Mouse (Mus musculus): Measurements from ENCODE around the gene E2f4. TPM values are rescaled to one million over a fixed set of nuclear protein-coding genes. Genes with fewer than 3 reads are reported as not detected.

The E2f4 gene
- polyA plus RNA-seq (2015; fragmentation: Nextera tagmentation; extraction: Ambion mirVana) = 80.4 and 83.1 TPM in 2 replicates

- H3K4me3 ChIP-seq (replicated peaks) = peak within 1 kb of the TSS; percentile 80
- ATAC-seq (ENCODE audit: insufficient read depth, low FRiP score, low read depth) = peak; percentile 86; the same call in 1 of the 2 replicates
- H3K4me2 ChIP-seq = peak within 1 kb of the TSS; percentile 72
- under 1% methylated on average over 58 of the region's 58 CpGs for WGBS
- no peaks in the 10 kb centered on the region for H3K9me3 ChIP-seq
- H3K36me3 ChIP-seq = peaks cover 21% of the 10 kb centered on the region
- peak within 1 kb of the TSS; percentile 49 for H3K27ac ChIP-seq
- H3K27me3 ChIP-seq (replicated peaks) = no peaks in the 10 kb centered on the region
- H3K9ac ChIP-seq = peak within 1 kb of the TSS; percentile 83
- H3K4me1 ChIP-seq = peaks cover 20% of the 10 kb centered on the region
These were observed at the start of gene E2f4 for GRCm38 (mm10) chr8:105297511-105298192. Gene E2f4, plus strand, starts transcription at chr8:105297663.

GRCm38 (mm10) chr8:105251954-105252353, 45.5 kb upstream of the E2f4 start:
- H3K4me2 ChIP-seq = no peak overlapping the region
- no peak overlapping the region for H3K4me3 ChIP-seq (replicated peaks)
- H3K4me1 ChIP-seq = peaks cover 14% of the 10 kb centered on the region
- WGBS = 92% methylated on average over 6 of the region's 6 CpGs
- peaks cover 26% of the 10 kb centered on the region for H3K36me3 ChIP-seq
- no peak for ATAC-seq (ENCODE audit: insufficient read depth, low FRiP score, low read depth)
- no peaks in the 10 kb centered on the region for H3K27me3 ChIP-seq (replicated peaks)
- H3K9me3 ChIP-seq = no peaks in the 10 kb centered on the region
- H3K9ac ChIP-seq = no peak overlapping the region
- no peak overlapping the region for H3K27ac ChIP-seq

DNA sequence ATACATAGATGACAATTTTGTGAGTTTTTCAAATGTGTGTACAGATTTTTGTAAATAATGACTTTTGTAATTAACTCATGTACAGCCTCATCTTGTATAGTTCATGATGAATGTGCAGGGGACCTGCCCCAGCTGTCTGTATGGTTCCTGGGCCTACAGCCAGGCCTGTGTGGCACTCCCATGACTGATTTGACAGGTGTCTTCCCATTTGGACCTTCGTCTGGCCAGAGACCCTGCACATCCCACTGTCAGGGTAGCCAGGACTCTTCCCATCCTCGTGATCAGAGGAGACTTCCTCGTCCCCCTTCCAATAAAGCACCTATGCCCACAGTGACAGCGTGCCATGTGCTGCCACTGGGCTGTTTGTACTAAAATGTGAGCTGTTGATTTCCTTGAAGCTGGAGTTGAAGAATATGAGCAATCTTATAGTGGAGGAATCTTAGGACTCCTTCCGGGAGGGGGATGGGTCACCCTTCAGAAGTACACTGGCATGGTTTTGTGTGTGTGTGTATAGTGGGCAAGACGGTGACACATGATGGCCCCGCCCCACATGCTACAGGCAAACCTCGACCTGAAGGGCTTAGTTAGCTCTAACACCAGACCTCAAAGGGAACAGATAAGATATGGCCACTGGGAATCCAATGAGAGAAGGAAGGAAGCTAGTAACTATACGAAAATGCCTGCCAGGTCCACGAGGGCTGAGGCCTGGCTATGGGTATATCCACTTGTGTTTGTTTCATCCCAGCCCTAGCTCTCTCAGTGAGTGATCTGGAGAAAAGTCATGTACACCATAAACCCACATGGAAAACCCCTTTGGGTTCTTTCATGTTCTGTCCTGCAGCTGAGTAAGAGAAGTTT, 44.6 kb upstream of the E2f4 start:
- Histone ChIP-seq H3K36me3 (peaks cover 26% of the 10 kb centered on the region), H3K9ac (no peak overlapping the region), H3K4me3 (replicated peaks) (no peak overlapping the region), H3K27ac (no peak overlapping the region), H3K4me1 (peaks cover 14% of the 10 kb centered on the region), H3K27me3 (replicated peaks) (peaks cover under 1% of the 10 kb centered on the region; the same call in 1 of the 2 replicates), H3K4me2 (0 out of 2 replicates have a peak overlapping the region, but pooled peaks have one; percentile 96), H3K9me3 (no peaks in the 10 kb centered on the region)
- no peak for ATAC-seq (ENCODE audit: insufficient read depth, low FRiP score, low read depth)
- 71% methylated on average over 10 of the region's 10 CpGs for WGBS

DNA sequence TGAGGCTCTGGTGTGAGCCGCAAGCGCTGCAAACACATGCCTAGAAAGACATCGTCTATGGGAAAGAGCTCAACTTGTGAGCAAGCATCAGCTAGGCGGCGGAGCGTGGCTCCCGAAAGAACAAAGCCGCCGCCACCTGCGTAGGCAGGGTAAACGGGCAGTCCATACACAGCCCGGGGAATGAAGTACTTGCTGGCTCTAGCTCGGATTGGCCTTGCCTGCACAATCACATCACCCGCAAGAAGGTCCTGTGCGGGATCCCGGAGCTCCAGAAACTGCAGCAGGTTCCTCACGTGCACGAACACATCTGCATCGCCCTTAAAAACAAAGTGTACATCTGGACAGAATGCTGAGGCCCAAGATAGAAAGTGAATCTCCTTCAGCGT, 43.7 kb upstream of the E2f4 start:
- Histone ChIP-seq H3K27ac (no peak overlapping the region), H3K4me2 (peak overlapping the region; percentile 96), H3K27me3 (replicated peaks) (peaks cover 9% of the 10 kb centered on the region), H3K4me3 (replicated peaks) (peak overlapping the region; percentile 63), H3K9me3 (no peaks in the 10 kb centered on the region), H3K36me3 (peaks cover 19% of the 10 kb centered on the region), H3K9ac (no peak overlapping the region), H3K4me1 (peaks cover 18% of the 10 kb centered on the region)
- ATAC-seq (ENCODE audit: insufficient read depth, low FRiP score, low read depth) = no peak
- WGBS = 48% methylated on average over 20 of the region's 20 CpGs

GRCm38 (mm10) chr8:105254152-105254965, 43.1 kb upstream of the E2f4 start:
- peak; percentile 88 for ATAC-seq (ENCODE audit: insufficient read depth, low FRiP score, low read depth)
- Histone ChIP-seq H3K4me3 (replicated peaks) (peak overlapping the region; percentile 63), H3K27me3 (replicated peaks) (peaks cover 14% of the 10 kb centered on the region), H3K36me3 (peaks cover 13% of the 10 kb centered on the region), H3K9me3 (no peaks in the 10 kb centered on the region), H3K4me1 (peaks cover 24% of the 10 kb centered on the region), H3K4me2 (peak overlapping the region; percentile 96), H3K9ac (peak overlapping the region; percentile 49), H3K27ac (peak overlapping the region; percentile 91)
- WGBS = under 1% methylated on average over 73 of the region's 74 CpGs

DNA sequence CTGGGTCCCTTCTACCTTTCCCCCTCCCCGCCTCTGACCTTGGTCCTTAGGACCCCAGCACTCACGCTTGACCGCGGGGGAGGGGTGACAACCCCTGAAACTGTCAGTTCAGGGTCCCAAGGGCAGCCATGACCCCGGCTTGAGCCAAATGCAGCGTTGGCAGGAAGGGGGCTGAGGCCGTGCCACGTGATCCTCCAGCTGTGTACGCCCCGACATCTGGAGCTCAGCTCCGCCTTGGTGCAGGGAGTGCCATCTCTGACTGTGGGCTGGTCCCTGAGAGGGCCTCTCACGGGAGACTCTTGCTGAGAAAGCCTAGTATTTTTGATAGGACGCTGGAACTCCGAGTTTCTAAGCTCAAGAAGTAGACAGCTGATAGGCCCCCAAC, 42.5 kb upstream of the E2f4 start, which contains the start of gene B3gnt9:
B3gnt9 (minus strand) TSS at position 188 of the 385 bp plus-strand sequence.
- 2% methylated on average over 14 of the region's 14 CpGs for WGBS
- H3K4me1 ChIP-seq = peaks cover 30% of the 10 kb centered on the region
- H3K27me3 ChIP-seq (replicated peaks) = peaks cover 16% of the 10 kb centered on the region
- H3K9ac ChIP-seq = peak within 1 kb of the TSS; percentile 49
- peak within 1 kb of the TSS; percentile 63 for H3K4me3 ChIP-seq (replicated peaks)
- peaks cover 9% of the 10 kb centered on the region for H3K36me3 ChIP-seq
- H3K4me2 ChIP-seq = peak within 1 kb of the TSS; percentile 96
- no peaks in the 10 kb centered on the region for H3K9me3 ChIP-seq
- H3K27ac ChIP-seq = peak within 1 kb of the TSS; percentile 91
- ATAC-seq (ENCODE audit: insufficient read depth, low FRiP score, low read depth) = peak; percentile 83

- H3K9me3 ChIP-seq = no peaks in the 10 kb centered on the region
- no peak overlapping the region for H3K27ac ChIP-seq
- no peak overlapping the region for H3K9ac ChIP-seq
- peaks cover 28% of the 10 kb centered on the region for H3K27me3 ChIP-seq (replicated peaks)
- H3K4me1 ChIP-seq = peaks cover 32% of the 10 kb centered on the region
- H3K4me3 ChIP-seq (replicated peaks) = no peak overlapping the region
- whole genome bisulfite sequencing = 75% methylated on average over 7 of the region's 7 CpGs
- no peak overlapping the region for H3K4me2 ChIP-seq
- H3K36me3 ChIP-seq = no peaks in the 10 kb centered on the region; the same call in 1 of the 2 replicates
- no peak for ATAC-seq (ENCODE audit: insufficient read depth, low FRiP score, low read depth)
These were observed 39.9 kb upstream of the E2f4 start for GRCm38 (mm10) chr8:105257318-105258114.

- H3K27me3 ChIP-seq (replicated peaks) = peaks cover 32% of the 10 kb centered on the region
- H3K27ac ChIP-seq = no peak overlapping the region
- H3K9ac ChIP-seq = peak overlapping the region; percentile 37; the same call in 1 of the 2 replicates
- H3K4me2 ChIP-seq = peak overlapping the region; percentile 92
- no peak for ATAC-seq (ENCODE audit: insufficient read depth, low FRiP score, low read depth)
- peaks cover 30% of the 10 kb centered on the region for H3K4me1 ChIP-seq
- 10% methylated on average over 55 of the region's 55 CpGs for WGBS
- no peaks in the 10 kb centered on the region for H3K36me3 ChIP-seq
- H3K9me3 ChIP-seq = no peaks in the 10 kb centered on the region
- H3K4me3 ChIP-seq (replicated peaks) = peak overlapping the region; percentile 40
These were observed 38.3 kb upstream of the E2f4 start for GRCm38 (mm10) chr8:105258911-105259720.

DNA sequence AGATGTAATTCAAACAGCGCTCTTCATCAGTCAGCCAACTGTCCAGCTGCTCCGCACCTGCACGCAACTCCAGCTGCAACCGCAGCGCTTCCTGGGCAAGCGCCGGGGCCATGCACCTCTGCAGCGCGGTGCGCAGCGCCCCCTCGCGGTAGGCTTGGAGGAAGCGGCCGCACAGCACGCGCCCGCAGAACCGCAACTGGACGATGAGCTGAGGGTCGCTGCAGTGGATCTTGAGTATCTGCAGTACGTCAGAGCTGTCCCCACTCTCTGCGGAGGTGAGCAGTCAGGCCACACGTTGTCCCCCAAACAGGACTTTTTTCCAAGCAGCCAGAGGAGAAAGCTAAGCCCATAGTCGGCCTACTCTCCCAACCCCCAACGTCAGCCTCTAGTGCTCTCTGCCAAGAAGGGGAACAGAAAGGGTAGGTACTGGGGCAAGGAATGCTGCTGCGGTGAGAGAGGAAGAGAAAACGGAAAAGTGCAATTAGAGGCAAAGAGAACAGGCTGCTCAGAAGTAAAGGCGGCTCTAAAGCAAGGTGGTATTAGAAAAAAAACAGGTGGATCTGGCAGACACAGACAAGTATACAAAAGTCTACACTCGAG, 37.6 kb upstream of the E2f4 start:
- Histone ChIP-seq H3K4me2 (peak overlapping the region; percentile 92), H3K4me3 (replicated peaks) (peak overlapping the region; percentile 40), H3K9ac (peak overlapping the region; percentile 37; the same call in 1 of the 2 replicates), H3K36me3 (no peaks in the 10 kb centered on the region), H3K27me3 (replicated peaks) (peaks cover 32% of the 10 kb centered on the region), H3K9me3 (no peaks in the 10 kb centered on the region), H3K4me1 (peaks cover 30% of the 10 kb centered on the region), H3K27ac (no peak overlapping the region)
- ATAC-seq (ENCODE audit: insufficient read depth, low FRiP score, low read depth) = 0 out of 2 replicates have a peak, but pooled peaks have one; percentile 24
- WGBS = 3% methylated on average over 30 of the region's 30 CpGs

Measured in stomach, embryonic 15.5 days (tissue).